Mouse (Mus musculus) layer of hippocampus, adult 2 months (tissue): ENCODE measurements at regions not wholly inside any gene's neighbourhood (a gene's known extent, or its start where the extent isn't known, plus 50 kb on each side); places are given as distances from the start of the nearest gene placed in this dataset.
A peak's percentile ranks its signal among the peaks of the same experiment; 100 is the strongest.

Experiments used
- DNase-seq, 2 experiments: peaks; one replicate each; pipeline ENCODE4 v3.0.0; 2022; ENCODE audit warnings: low spot score in 2 of 2
- H3K27ac ChIP-seq: fragments of 200-600 bp; 2 replicates; pipeline ENCODE4 v1.8.1; 2022
- H3K4me3 ChIP-seq: fragments of 200-600 bp; 2 replicates; pipeline ENCODE4 v1.8.1; 2022; ENCODE audit warnings: mild to moderate bottlenecking
- CTCF ChIP-seq: fragments of 200-600 bp; conservative IDR thresholded peaks from 2 replicates; pipeline ENCODE4 v1.8.1; 2022; ENCODE audit warnings: antibody characterized with exemption, mild to moderate bottlenecking, moderate library complexity

DNA sequence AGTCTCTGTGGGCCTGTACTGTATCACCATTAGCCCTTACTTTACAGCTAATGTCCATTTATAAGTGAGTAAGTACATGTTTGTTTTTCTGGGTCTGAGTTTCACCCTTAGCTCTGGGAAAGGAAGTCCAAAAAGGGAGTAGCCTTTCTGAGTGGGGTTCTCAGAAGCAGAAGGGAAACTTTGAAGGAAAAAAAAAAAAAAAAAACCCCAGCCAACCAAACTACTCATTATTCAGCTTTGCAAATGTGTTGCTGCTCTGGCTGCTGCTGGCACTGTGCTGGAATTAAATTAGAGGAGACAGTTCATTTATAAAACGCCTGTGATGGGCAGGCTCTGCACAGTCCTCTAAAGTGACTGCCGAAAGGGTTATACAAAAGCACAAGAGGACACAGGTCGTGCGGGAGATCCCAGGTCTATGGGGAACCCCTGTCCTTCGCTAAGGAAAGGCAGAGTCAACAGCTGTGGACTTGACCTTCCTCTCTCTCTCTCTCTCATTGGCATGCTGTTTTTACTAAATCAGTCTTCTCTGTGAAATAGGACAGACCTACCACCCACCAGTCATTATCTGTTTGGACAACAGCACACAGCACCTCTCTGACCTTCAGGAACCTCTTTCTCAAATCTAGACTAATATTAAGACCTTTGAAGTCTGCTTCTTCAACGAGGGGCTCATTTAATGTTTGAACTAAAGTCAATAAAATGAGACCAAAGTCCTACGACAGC lies 165.4 kb downstream of the Cd47 start:
- DNase-seq, result peak; percentile 10 to 35

DNA sequence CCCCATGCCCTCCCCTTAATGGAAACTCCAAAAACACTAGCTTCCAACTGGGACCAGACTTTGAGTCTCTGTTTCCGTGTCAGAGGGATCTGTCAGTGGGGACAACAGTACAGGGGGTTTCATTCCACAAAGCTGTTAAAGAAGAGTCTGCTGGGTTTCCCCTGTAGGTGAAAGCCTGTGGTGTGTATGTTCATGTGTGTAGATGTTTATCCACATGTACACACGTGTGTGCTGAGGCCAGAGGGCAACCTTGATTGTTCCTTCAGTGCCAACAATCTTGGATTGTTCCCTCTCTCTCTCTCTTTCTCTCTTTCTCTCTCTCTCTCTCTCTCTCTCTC lies 165.9 kb downstream of the Cd47 start:
- no peak for DNase-seq
- TF ChIP-seq CTCF, result no peak
- Histone ChIP-seq H3K4me3 (no peak overlapping the region), H3K27ac (no peak overlapping the region)

More for the DNA sequence above, 165.4 kb downstream of the Cd47 start:
- no peak for TF ChIP-seq CTCF
- Histone ChIP-seq H3K4me3 (no peak overlapping the region), H3K27ac (no peak overlapping the region)

DNA sequence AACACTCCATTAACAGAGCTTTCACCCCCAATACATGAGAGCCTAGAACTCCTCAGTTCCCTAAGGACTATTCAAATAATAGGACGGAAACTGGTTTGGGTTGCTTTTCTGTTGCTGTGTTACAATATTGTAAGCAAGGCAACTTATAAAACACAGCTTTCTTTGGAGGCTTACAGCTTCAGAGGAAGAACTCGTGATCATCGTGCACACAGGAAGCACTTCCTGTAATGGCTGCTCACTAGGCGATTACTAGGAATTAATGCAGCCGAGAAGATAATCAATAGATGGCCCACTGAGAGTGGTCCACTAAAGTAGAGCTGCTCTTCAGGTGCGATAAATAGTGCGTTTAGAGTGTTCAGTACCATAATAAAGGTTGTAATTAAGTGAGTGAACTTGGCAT lies 166.8 kb downstream of the Cd47 start:
- Histone ChIP-seq H3K27ac (no peak overlapping the region), H3K4me3 (no peak overlapping the region)
- no peak for TF ChIP-seq CTCF
- DNase-seq, result no peak

DNA sequence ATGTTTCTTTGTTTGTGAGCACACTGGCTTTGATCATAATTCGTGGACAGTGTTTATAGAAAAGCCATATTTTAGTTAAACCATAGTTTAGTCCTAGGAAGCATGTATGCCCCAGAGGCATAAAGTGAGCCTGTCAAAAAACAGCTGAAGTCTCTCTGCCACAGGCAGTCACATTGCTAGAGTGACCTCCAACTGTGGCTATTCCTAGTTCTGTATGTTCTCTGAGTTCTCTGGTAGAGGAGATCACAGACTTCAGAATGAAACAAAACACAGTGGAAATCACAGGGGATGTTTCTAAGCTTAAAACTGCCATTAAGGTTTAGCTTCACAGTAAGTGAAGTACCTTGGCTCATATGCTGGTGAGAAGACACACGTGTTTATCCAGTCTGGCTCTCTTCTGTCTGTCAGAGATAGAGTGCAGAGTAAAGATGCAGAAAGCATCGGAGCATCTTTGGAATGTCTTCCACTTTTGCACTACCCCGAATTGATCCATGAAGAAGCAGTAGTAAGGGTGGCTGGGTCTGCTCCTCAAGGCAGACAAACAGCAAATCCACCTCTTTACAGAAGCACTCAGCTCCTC lies 168.0 kb downstream of the Cd47 start:
- Histone ChIP-seq H3K4me3 (no peak overlapping the region), H3K27ac (no peak overlapping the region)
- TF ChIP-seq CTCF, result no peak
- DNase-seq, result no peak

DNA sequence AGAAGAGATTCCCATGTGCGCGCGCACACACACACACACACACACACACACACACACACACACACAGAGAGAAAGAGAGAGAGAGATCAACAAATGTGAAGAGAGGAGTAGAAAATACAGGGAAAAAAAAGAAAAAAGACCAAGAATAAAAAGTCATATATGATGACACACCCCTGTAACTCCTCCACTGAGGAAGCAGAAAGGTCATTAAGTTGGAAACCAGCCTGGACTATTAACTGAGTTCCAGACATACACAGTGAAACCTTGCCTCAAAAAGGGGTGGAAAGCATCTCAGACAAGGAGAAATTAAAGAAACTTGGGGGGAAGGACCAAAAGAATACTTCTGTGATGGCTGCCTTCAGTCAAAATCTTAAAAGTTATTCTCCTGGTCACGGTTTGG lies 168.7 kb downstream of the Cd47 start:
- DNase-seq, result no peak
- H3K4me3 ChIP-seq, result no peak overlapping the region
- no peak overlapping the region for H3K27ac ChIP-seq
- no peak for TF ChIP-seq CTCF

DNA sequence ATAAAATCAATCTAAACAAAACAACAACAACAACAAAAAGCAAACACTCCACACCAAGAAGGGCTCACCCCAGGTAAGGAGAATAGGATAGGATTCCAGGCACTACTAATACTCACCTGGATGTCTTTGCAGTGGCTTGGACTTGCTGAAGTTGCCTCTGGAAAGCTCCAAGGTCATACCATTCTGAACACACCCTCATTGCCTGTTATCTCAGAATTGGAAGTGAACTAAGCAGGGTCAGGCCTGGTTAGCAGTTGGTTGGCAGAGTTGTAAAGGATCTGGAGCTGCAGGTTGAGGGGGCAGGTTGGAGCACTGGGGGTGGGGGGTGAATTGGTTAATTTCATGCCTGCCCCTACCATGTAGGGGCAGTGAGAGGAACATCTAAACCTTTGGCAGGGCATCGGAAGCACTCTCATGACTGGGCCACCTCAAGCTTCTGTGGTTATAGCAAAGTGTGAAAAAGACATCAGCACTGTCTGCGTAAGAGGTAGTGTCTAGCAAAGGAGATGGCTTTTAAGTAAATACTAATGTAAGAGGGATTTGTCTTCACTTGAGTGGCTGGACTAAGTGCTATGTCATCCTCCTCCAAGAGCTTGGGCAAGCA lies 169.5 kb downstream of the Cd47 start:
- no peak for DNase-seq
- Histone ChIP-seq H3K4me3 (no peak overlapping the region), H3K27ac (no peak overlapping the region)
- TF ChIP-seq CTCF, result no peak

DNA sequence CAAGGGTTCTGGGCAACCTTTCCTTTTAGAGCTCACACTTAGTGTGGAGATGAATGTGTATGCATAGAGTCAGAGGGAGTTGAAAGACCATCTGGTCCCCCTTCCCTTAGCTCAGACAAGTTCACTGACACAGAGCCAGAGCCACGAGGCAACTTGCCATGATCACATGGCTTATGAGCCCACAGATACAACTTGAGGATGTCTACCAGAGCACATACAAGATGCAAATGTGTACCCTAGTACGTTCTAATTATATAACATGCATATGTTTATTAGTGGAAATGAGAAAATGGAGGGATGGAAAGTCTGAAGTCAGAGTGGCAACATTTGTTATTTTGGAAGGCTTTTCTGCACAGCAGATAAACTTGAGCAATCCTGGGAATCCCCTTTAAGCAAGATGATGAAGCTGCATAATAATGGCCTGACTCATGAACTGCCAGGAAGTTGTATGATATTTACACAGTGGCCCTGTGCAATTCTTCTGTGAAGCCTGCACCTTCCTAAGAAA lies 170.0 kb downstream of the Cd47 start:
- Histone ChIP-seq H3K4me3 (no peak overlapping the region), H3K27ac (no peak overlapping the region)
- peak in 1 of 2 experiments; percentile 15 for DNase-seq
- no peak for TF ChIP-seq CTCF

DNA sequence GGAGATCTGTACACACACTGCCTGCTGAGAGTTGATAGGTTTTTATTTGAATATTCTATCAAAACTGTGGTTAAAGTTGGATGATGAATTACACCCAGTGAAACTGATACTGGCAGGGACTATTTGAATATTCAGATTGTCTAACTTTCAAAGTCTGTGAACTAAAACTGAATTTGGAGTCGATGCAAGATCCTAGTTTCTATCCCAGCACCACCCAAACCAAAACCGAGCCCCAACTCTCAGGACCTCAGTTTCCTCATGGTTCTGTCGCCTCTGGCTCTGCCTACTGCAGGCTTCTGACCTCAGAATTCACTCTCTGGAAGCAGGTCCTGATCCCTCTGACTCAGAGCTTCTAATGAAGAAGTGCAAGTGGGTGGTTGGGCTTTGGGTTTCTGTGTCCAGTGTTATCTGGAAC lies 170.8 kb downstream of the Cd47 start:
- H3K4me3 ChIP-seq, result no peak overlapping the region
- DNase-seq, result no peak
- H3K27ac ChIP-seq, result no peak overlapping the region
- TF ChIP-seq CTCF, result no peak

DNA sequence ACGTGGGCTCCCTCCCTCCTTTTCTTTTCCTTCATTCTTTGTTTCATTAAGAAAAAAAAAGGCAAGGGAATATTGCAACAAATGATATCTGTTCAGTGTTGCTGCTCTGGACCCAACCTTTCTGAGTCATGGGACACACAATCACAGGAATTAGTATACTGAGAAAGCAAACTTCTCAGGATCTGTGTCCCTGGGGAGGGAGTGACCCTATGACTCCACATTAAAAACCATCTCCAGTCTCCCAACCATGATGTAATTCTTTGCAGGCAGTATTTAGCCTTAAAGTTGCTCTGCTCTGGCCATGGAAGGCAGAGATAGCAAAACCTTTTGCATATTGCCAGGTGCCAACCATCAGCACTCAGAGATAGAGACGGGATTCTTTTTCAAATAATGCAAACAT lies 176.9 kb downstream of the Cd47 start:
- Histone ChIP-seq H3K4me3 (no peak overlapping the region), H3K27ac (no peak overlapping the region)
- no peak for TF ChIP-seq CTCF
- no peak for DNase-seq

DNA sequence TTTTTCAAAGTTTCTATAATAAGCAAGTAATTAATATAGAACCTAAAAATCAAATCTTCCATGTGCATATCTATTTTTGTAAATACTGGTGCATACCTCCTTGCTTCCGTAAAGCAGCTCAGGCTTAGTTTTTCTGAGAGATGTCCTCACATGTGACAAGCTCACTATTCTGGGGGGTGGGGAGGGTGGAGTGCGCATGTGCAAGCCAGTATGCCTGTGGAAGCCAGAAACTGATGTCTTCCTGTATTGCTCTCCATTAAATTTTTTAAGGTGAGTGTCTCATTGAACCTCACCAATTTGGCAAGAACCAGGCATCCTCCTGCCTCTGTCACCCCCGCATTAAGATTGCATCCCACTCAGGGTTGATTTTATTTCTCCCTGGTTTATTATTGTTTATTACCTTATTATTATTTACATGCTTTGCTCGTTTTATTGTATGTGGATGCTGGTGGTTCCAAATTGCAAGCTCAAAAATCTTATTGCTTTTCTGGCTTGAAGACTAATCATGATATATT lies 179.2 kb downstream of the Cd47 start:
- no peak overlapping the region for H3K4me3 ChIP-seq
- H3K27ac ChIP-seq, result no peak overlapping the region
- no peak for DNase-seq
- TF ChIP-seq CTCF, result no peak

DNA sequence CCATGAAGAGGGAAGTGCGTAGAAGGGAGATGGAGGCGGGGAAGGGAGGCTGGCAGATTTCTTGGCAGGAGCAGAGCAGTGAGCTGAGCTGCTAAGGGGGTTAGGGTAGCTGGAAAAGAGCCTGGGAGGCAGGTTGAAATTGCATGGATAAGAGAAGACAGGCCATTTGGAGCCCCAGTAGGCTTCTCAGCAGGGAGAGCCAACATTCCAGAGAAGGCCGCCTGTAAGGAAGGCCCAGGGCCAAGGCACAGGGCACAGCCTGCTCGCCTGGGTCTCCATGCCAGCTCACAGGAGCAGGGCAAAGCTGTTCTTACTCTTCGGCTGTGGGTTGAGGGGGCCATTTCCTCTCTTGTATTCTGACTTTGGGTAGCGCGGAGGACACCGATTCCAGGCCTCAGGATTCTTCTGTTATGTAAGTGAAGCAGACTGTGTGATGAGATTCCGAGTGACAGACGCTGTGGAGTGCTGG lies 179.9 kb downstream of the Cd47 start:
- H3K27ac ChIP-seq, result peak overlapping the region; percentile 67; the same call in 1 of the 2 replicates
- peak; percentile 13 to 48 for DNase-seq
- TF ChIP-seq CTCF, result no peak
- no peak overlapping the region for H3K4me3 ChIP-seq

DNA sequence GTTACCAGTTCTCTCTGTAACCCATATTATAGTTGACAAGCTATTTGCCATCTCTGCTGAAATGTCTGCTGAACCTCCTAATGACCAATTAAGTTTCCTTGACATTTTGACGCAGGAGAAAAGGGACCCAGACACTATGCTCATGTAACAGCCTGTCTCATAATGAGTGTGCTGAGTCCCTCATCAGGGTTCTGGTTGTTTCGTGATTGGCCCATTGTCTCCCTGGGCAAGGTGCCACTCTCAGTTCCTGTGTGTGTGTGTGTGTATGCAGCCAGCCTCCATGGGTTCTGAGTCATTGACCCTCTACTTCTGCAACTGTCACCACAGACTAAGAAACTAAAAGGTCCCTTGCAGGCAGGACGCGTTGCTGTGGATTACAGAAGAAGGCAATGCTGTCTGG lies 181.8 kb downstream of the Cd47 start:
- no peak overlapping the region for H3K4me3 ChIP-seq
- no peak for TF ChIP-seq CTCF
- no peak for DNase-seq
- H3K27ac ChIP-seq, result no peak overlapping the region
